Mouse (Mus musculus) adipocyte (in vitro differentiated cells): ENCODE data around the gene Car5a.

ENCODE experiments used
- DNase-seq: peaks from one replicate; pipeline ENCODE4 v3.0.0-alpha.2; 2016; ENCODE audit warnings: low spot score

Car5a gene

GRCm38 (mm10) chr8:121906542-121907512 lies 37.9 kb downstream of the Car5a start:
- peak; percentile 61 for DNase-seq

GRCm38 (mm10) chr8:121905864-121906263 lies 38.8 kb downstream of the Car5a start:
- no peak for DNase-seq

- DNase-seq, result no peak
Measured at GRCm38 (mm10) chr8:121905420-121905819, 39.3 kb downstream of the Car5a start.

GRCm38 (mm10) chr8:121904999-121905398 lies 39.7 kb downstream of the Car5a start:
- peak; percentile 61 for DNase-seq

GRCm38 (mm10) chr8:121903977-121904376 lies 40.7 kb downstream of the Car5a start:
- no peak for DNase-seq

- DNase-seq, result peak; percentile 47
Measured at GRCm38 (mm10) chr8:121901498-121902236, 43.0 kb downstream of the Car5a start.

GRCm38 (mm10) chr8:121899180-121900044 lies 45.3 kb downstream of the Car5a start:
- no peak for DNase-seq

GRCm38 (mm10) chr8:121898401-121898931 lies 46.2 kb downstream of the Car5a start:
- DNase-seq, result peak; percentile 96

- no peak for DNase-seq
Measured at GRCm38 (mm10) chr8:121897871-121898381, 46.8 kb downstream of the Car5a start.

GRCm38 (mm10) chr8:121897205-121897604 lies 47.5 kb downstream of the Car5a start:
- no peak for DNase-seq

GRCm38 (mm10) chr8:121896476-121897145 lies 48.1 kb downstream of the Car5a start:
- DNase-seq, result no peak

GRCm38 (mm10) chr8:121895910-121896309 lies 48.8 kb downstream of the Car5a start:
- DNase-seq, result peak; percentile 68

GRCm38 (mm10) chr8:121892875-121893274 lies 51.8 kb downstream of the Car5a start:
- no peak for DNase-seq

GRCm38 (mm10) chr8:121889810-121890785 lies 54.6 kb downstream of the Car5a start:
- DNase-seq, result no peak

GRCm38 (mm10) chr8:121889317-121889716 lies 55.4 kb downstream of the Car5a start:
- no peak for DNase-seq

GRCm38 (mm10) chr8:121887547-121887946 lies 57.2 kb downstream of the Car5a start:
- no peak for DNase-seq

GRCm38 (mm10) chr8:121885433-121885832 lies 59.3 kb downstream of the Car5a start:
- DNase-seq, result no peak

GRCm38 (mm10) chr8:121885001-121885400 lies 59.7 kb downstream of the Car5a start:
- DNase-seq, result no peak

GRCm38 (mm10) chr8:121884181-121884580 lies 60.5 kb downstream of the Car5a start:
- no peak for DNase-seq

GRCm38 (mm10) chr8:121881921-121882320 lies 62.8 kb downstream of the Car5a start:
- DNase-seq, result no peak
